Comparison of ENCODE assay signal across 15 mouse cellular contexts in genomic region chr11:98001986-98002385, GRCm38 (mm10). TPM values are rescaled to one million over a fixed set of nuclear protein-coding genes. Genes with fewer than 3 reads are reported as not detected.
DNase-seq lines count a peak whose midpoint lies in the region; ATAC-seq and TF ChIP-seq lines count a peak whose summit lies in the region.
"Had no signal": no experiment of that assay in that cellular context is flagged by ENCODE, and none has a peak within 500 bp of the region (broad histone marks: within the 10 kb centered on the region; RNA-seq: fewer than 3 reads in every experiment).

No protein-coding gene starts in this region.

- H3K4me3 ChIP-seq in heart, embryonic 13.5 days: no peak overlapping the region
- H3K4me3 ChIP-seq in heart, embryonic 12.5 days: no peak overlapping the region
- no peak overlapping the region; the same call in 1 of the 2 replicates for H3K4me3 ChIP-seq in spleen, adult 2 months (ENCODE audit: extremely low read depth, insufficient read depth, insufficient read length)
- H3K4me3 ChIP-seq in limb, embryonic 12.5 days (replicated peaks): no peak overlapping the region

- TF ChIP-seq POLR2A in spleen, adult 2 months (IDR thresholded peaks at IDR 0.05; ENCODE audit: low read depth, low read length): no peak

- WGBS in heart, embryonic 13.5 days: 51% methylated on average over 6 of the region's 6 CpGs
- 54% methylated on average over 6 of the region's 6 CpGs for WGBS in heart, embryonic 12.5 days
- WGBS in spleen, adult 2 months: 38% methylated on average over 6 of the region's 6 CpGs
- 56% methylated on average over 6 of the region's 6 CpGs for WGBS in limb, embryonic 12.5 days

- peaks cover 69% of the 10 kb centered on the region for H3K27me3 ChIP-seq in heart, embryonic 13.5 days (replicated peaks)
- H3K27me3 ChIP-seq in heart, embryonic 12.5 days (replicated peaks): peaks cover 78% of the 10 kb centered on the region
- H3K27me3 ChIP-seq in spleen, adult 2 months (ENCODE audit: control insufficient read depth, insufficient read depth, low read length): no peaks in the 10 kb centered on the region
- peaks cover 47% of the 10 kb centered on the region for H3K27me3 ChIP-seq in limb, embryonic 12.5 days

- H3K4me1 ChIP-seq in heart, embryonic 13.5 days: peaks cover 26% of the 10 kb centered on the region
- H3K4me1 ChIP-seq in heart, embryonic 12.5 days (replicated peaks): peaks cover 23% of the 10 kb centered on the region
- peaks cover 47% of the 10 kb centered on the region for H3K4me1 ChIP-seq in spleen, adult 2 months (ENCODE audit: control insufficient read depth, insufficient read depth, insufficient read length)
- H3K4me1 ChIP-seq in limb, embryonic 12.5 days (replicated peaks): peaks cover 42% of the 10 kb centered on the region

- H3K36me3 ChIP-seq in heart, embryonic 13.5 days: peaks cover 16% of the 10 kb centered on the region
- H3K36me3 ChIP-seq in heart, embryonic 12.5 days: peaks cover 8% of the 10 kb centered on the region; the same call in 1 of the 2 replicates
- H3K36me3 ChIP-seq in spleen, adult 2 months (ENCODE audit: control insufficient read depth, insufficient read depth, low read length): no peaks in the 10 kb centered on the region
- peaks cover 27% of the 10 kb centered on the region for H3K36me3 ChIP-seq in limb, embryonic 12.5 days

- no peaks in the 10 kb centered on the region for H3K9me3 ChIP-seq in heart, embryonic 13.5 days
- no peaks in the 10 kb centered on the region for H3K9me3 ChIP-seq in heart, embryonic 12.5 days (replicated peaks)
- H3K9me3 ChIP-seq in limb, embryonic 12.5 days: no peaks in the 10 kb centered on the region
- H3K9me3 ChIP-seq: limb, embryonic 15.5 days; megakaryocyte, embryonic 14.5 days had no signal

- ATAC-seq in heart, embryonic 13.5 days (ENCODE audit: extremely low read depth, insufficient number of reproducible peaks, low FRiP score, low TSS enrichment): no peak
- no peak for ATAC-seq in heart, embryonic 12.5 days (ENCODE audit: insufficient number of reproducible peaks, low FRiP score)
- ATAC-seq in limb, embryonic 12.5 days (ENCODE audit: insufficient number of reproducible peaks, insufficient read depth, low FRiP score, low TSS enrichment, low read depth): no peak
- no peak for ATAC-seq in megakaryocyte progenitor cell, adult 5-6 weeks (replicated peaks; ENCODE audit: poor library complexity)
- ATAC-seq: activated CD4-positive, CD25-positive, alpha-beta regulatory T cell, adult 4 months; CD4-positive, CD25-positive, alpha-beta regulatory T cell, adult 4 months had no signal

- no peak for DNase-seq in spleen, adult 2 months (ENCODE audit: low read depth in 1 of 2, low spot score in 2 of 2)
- DNase-seq in spleen, postnatal 10 days (ENCODE audit: low spot score in 2 of 2): no peak
- DNase-seq in adrenal gland, postnatal 4 days (ENCODE audit: low spot score in 2 of 2): no peak
- DNase-seq: cerebellum, adult 11-12 months; right cerebral cortex, adult 18-20 months had no signal

- no peak for TF ChIP-seq CTCF in spleen, adult 2 months (IDR thresholded peaks at IDR 0.05; ENCODE audit: extremely low read depth, insufficient read depth, insufficient read length, insufficient replicate concordance)

- H3K9ac ChIP-seq in heart, embryonic 13.5 days: peak overlapping the region; percentile 48; the same call in 1 of the 2 replicates
- H3K9ac ChIP-seq in heart, embryonic 12.5 days: no peak overlapping the region
- H3K9ac ChIP-seq in limb, embryonic 12.5 days (replicated peaks): no peak overlapping the region
- H3K9ac ChIP-seq: limb, embryonic 15.5 days had no signal

- no peak overlapping the region for H3K27ac ChIP-seq in heart, embryonic 13.5 days (replicated peaks)
- H3K27ac ChIP-seq in heart, embryonic 12.5 days (ENCODE audit: poor library complexity, severe bottlenecking): no peak overlapping the region
- peak overlapping the region; percentile 89 for H3K27ac ChIP-seq in spleen, adult 2 months (ENCODE audit: insufficient read depth, low read length)
- H3K27ac ChIP-seq in limb, embryonic 12.5 days: no peak overlapping the region
- H3K27ac ChIP-seq: limb, embryonic 15.5 days had no signal

- H3K4me2 ChIP-seq in heart, embryonic 13.5 days: peak overlapping the region; percentile 62; the same call in 1 of the 2 replicates
- no peak overlapping the region for H3K4me2 ChIP-seq in heart, embryonic 12.5 days
- H3K4me2 ChIP-seq in limb, embryonic 12.5 days: peak overlapping the region; percentile 35; the same call in 1 of the 2 replicates

RNA-seq across cellular contexts. Expression of gene Arl5c, which starts 6.0 kb away (rescaled TPM):
- 4.6 and 5.1 TPM in 2 replicates for polyA plus RNA-seq in heart, embryonic 13.5 days (2015; fragmentation: Nextera tagmentation; extraction: Ambion mirVana)
- 3.4 and 3.9 TPM in 2 replicates for polyA plus RNA-seq in heart, embryonic 12.5 days (2016; fragmentation: Nextera tagmentation; extraction: Ambion mirVana)
- polyA plus RNA-seq in spleen, adult 2 months (2012; rRNA removed): 24.6 and 28.9 TPM in 2 replicates
- 5.9 and 7.1 TPM in 2 replicates for polyA plus RNA-seq in limb, embryonic 12.5 days (2016; fragmentation: Nextera tagmentation; extraction: Ambion mirVana)
- 1 to 10 TPM; 1.6 to 1.9 TPM for total RNA-seq in adrenal gland, postnatal 4 days (2021)
- 3.9 and 6.1 TPM in 2 replicates for total RNA-seq in megakaryocyte progenitor cell, adult 5-6 weeks (2015)
- total RNA-seq in megakaryocyte progenitor cell, adult 5-6 weeks (2017): 2.5 and 7.6 TPM in 2 replicates

RNA-seq across cellular contexts. Expression of gene Plxdc1, which starts 15.7 kb away (rescaled TPM):
- polyA plus RNA-seq in heart, embryonic 13.5 days (2015; fragmentation: Nextera tagmentation; extraction: Ambion mirVana): 0.23 and 0.44 TPM in 2 replicates
- polyA plus RNA-seq in heart, embryonic 12.5 days (2016; fragmentation: Nextera tagmentation; extraction: Ambion mirVana): 0.31 TPM in 1 of 2 replicates, not detected in the other
- 9.0 and 9.7 TPM in 2 replicates for polyA plus RNA-seq in spleen, adult 2 months (2012; rRNA removed)
- 0.12 TPM in 1 of 2 replicates, not detected in the other for polyA plus RNA-seq in limb, embryonic 12.5 days (2016; fragmentation: Nextera tagmentation; extraction: Ambion mirVana)
- 10 to 100 TPM; 12.5 to 13.3 TPM for total RNA-seq in adrenal gland, postnatal 4 days (2021)
- 2.3 and 3.0 TPM in 2 replicates for total RNA-seq in megakaryocyte progenitor cell, adult 5-6 weeks (2015)
- total RNA-seq in megakaryocyte progenitor cell, adult 5-6 weeks (2017): 0.92 and 1.0 TPM in 2 replicates

RNA-seq across cellular contexts. Expression of gene Cacnb1, which starts 20.8 kb away (rescaled TPM):
- 6.0 and 6.7 TPM in 2 replicates for polyA plus RNA-seq in heart, embryonic 13.5 days (2015; fragmentation: Nextera tagmentation; extraction: Ambion mirVana)
- polyA plus RNA-seq in heart, embryonic 12.5 days (2016; fragmentation: Nextera tagmentation; extraction: Ambion mirVana): 6.1 and 8.5 TPM in 2 replicates
- 8.5 and 8.9 TPM in 2 replicates for polyA plus RNA-seq in spleen, adult 2 months (2012; rRNA removed)
- 13.2 and 16.0 TPM in 2 replicates for polyA plus RNA-seq in limb, embryonic 12.5 days (2016; fragmentation: Nextera tagmentation; extraction: Ambion mirVana)
- 10 to 100 TPM; 18.8 TPM for total RNA-seq in adrenal gland, postnatal 4 days (2021)
- 0.17 and 1.2 TPM in 2 replicates for total RNA-seq in megakaryocyte progenitor cell, adult 5-6 weeks (2015)
- total RNA-seq in megakaryocyte progenitor cell, adult 5-6 weeks (2017): 0.41 and 0.92 TPM in 2 replicates
- total RNA-seq: common myeloid progenitor, adult 5-6 weeks had no signal

RNA-seq across cellular contexts. Expression of gene Rpl19, which starts 24.5 kb away (rescaled TPM):
- 676 and 751 TPM in 2 replicates for polyA plus RNA-seq in heart, embryonic 13.5 days (2015; fragmentation: Nextera tagmentation; extraction: Ambion mirVana)
- 654 and 675 TPM in 2 replicates for polyA plus RNA-seq in heart, embryonic 12.5 days (2016; fragmentation: Nextera tagmentation; extraction: Ambion mirVana)
- 555 and 724 TPM in 2 replicates for polyA plus RNA-seq in spleen, adult 2 months (2012; rRNA removed)
- 1,014 and 1,051 TPM in 2 replicates for polyA plus RNA-seq in limb, embryonic 12.5 days (2016; fragmentation: Nextera tagmentation; extraction: Ambion mirVana)
- total RNA-seq in adrenal gland, postnatal 4 days (2021): 1,000 to 10,000 TPM; 1,362 to 1,367 TPM
- 3,659 and 3,794 TPM in 2 replicates for total RNA-seq in megakaryocyte progenitor cell, adult 5-6 weeks (2015)
- total RNA-seq in megakaryocyte progenitor cell, adult 5-6 weeks (2017): 1,648 and 1,816 TPM in 2 replicates

RNA-seq across cellular contexts. Expression of gene Stac2, which starts 51.3 kb away (rescaled TPM):
- 0.83 and 0.84 TPM in 2 replicates for polyA plus RNA-seq in heart, embryonic 13.5 days (2015; fragmentation: Nextera tagmentation; extraction: Ambion mirVana)
- 0.47 and 0.63 TPM in 2 replicates for polyA plus RNA-seq in heart, embryonic 12.5 days (2016; fragmentation: Nextera tagmentation; extraction: Ambion mirVana)
- polyA plus RNA-seq in spleen, adult 2 months (2012; rRNA removed): 6.3 and 6.6 TPM in 2 replicates
- polyA plus RNA-seq in limb, embryonic 12.5 days (2016; fragmentation: Nextera tagmentation; extraction: Ambion mirVana): 0.31 and 0.68 TPM in 2 replicates
- 1 to 10 TPM; 4.1 to 4.8 TPM for total RNA-seq in adrenal gland, postnatal 4 days (2021)
- total RNA-seq in megakaryocyte progenitor cell, adult 5-6 weeks (2015): not detected in 2 replicates
- total RNA-seq in megakaryocyte progenitor cell, adult 5-6 weeks (2017): not detected in 2 replicates
- total RNA-seq: common myeloid progenitor, adult 5-6 weeks; monocyte, adult 5-6 weeks had no signal
- polyA plus RNA-seq: CD4-positive, CD25-positive, alpha-beta regulatory T cell, adult 4 months had no signal
